Mouse (Mus musculus): Measurements from ENCODE around the gene Ndufs2. TPM values are rescaled to one million over a fixed set of nuclear protein-coding genes. Genes with fewer than 3 reads are reported as not detected.

Gene Ndufs2
- total and polyA plus RNA-seq, 2 experiments, result 174 to 272 TPM

- Histone ChIP-seq H3K27ac (replicated peaks; ENCODE audit: insufficient read depth, low read depth, low read length) (no peak overlapping the region), H3K36me3 (ENCODE audit: control insufficient read depth, insufficient read depth, low read length) (peaks cover 22% of the 10 kb centered on the region; the same call in 1 of the 2 replicates), H3K79me2 (ENCODE audit: control insufficient read depth, insufficient read depth, low read length) (no peaks in the 10 kb centered on the region; the same call in 1 of the 2 replicates), H3K27me3 (ENCODE audit: control insufficient read depth, insufficient read depth, low read length) (no peaks in the 10 kb centered on the region), H3K4me3 (ENCODE audit: insufficient read depth, low read depth, low read length) (no peak overlapping the region), H3K4me1 (ENCODE audit: control insufficient read depth, insufficient read depth, low read length) (peaks cover 5% of the 10 kb centered on the region; the same call in 1 of the 2 replicates), H3K9ac (ENCODE audit: low read depth, low read length) (no peak overlapping the region)
- no peak for DNase-seq (ENCODE audit: extremely low read depth, low read depth, low spot score)
- 92% methylated on average over 14 of the region's 14 CpGs for WGBS
- TF ChIP-seq POLR2A (IDR thresholded peaks at IDR 0.05; ENCODE audit: extremely low read depth, insufficient read depth, low read length) (no peak), CTCF (IDR thresholded peaks at IDR 0.05; ENCODE audit: low read depth, low read length) (no peak)
These were observed 25.0 kb upstream of the Ndufs2 start for GRCm38 (mm10) chr1:171276110-171276748.

GRCm38 (mm10) chr1:171275144-171275734 lies 24.1 kb upstream of the Ndufs2 start:
- no peak overlapping the region for H3K27ac ChIP-seq (replicated peaks; ENCODE audit: insufficient read depth, low read depth, low read length)
- no peaks in the 10 kb centered on the region; the same call in 1 of the 2 replicates for H3K79me2 ChIP-seq (ENCODE audit: control insufficient read depth, insufficient read depth, low read length)
- TF ChIP-seq POLR2A (IDR thresholded peaks at IDR 0.05; ENCODE audit: extremely low read depth, insufficient read depth, low read length), result no peak
- no peak for TF ChIP-seq CTCF (IDR thresholded peaks at IDR 0.05; ENCODE audit: low read depth, low read length)
- no peaks in the 10 kb centered on the region for H3K27me3 ChIP-seq (ENCODE audit: control insufficient read depth, insufficient read depth, low read length)
- peaks cover 6% of the 10 kb centered on the region; the same call in 1 of the 2 replicates for H3K4me1 ChIP-seq (ENCODE audit: control insufficient read depth, insufficient read depth, low read length)
- no peak for DNase-seq (ENCODE audit: extremely low read depth, low read depth, low spot score)
- no peak overlapping the region for H3K4me3 ChIP-seq (ENCODE audit: insufficient read depth, low read depth, low read length)
- no peak overlapping the region for H3K9ac ChIP-seq (ENCODE audit: low read depth, low read length)
- 79% methylated on average over 11 of the region's 11 CpGs for WGBS
- H3K36me3 ChIP-seq (ENCODE audit: control insufficient read depth, insufficient read depth, low read length), result peaks cover 22% of the 10 kb centered on the region; the same call in 1 of the 2 replicates

DNA sequence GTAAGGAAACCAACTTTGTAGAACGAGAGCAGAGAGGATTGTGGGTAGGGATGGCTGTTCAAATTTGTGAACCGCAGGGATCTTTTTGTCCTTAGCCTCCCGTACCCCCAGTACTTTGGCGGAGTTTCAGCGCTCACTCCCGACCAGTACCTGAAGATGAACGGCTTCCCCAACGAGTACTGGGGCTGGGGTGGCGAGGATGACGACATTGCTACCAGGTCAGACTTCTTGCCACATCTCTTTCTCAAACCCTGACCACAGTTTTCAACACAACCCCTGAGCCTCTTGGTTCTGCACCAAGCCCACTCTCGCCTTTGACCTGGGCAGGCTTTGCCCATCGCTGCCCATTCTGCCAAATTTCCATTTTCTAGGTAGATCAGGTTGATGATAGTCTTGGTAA lies 23.0 kb upstream of the Ndufs2 start:
- WGBS, result 92% methylated on average over 12 of the region's 12 CpGs
- TF ChIP-seq POLR2A (IDR thresholded peaks at IDR 0.05; ENCODE audit: extremely low read depth, insufficient read depth, low read length), result no peak
- H3K9ac ChIP-seq (ENCODE audit: low read depth, low read length), result no peak overlapping the region
- H3K36me3 ChIP-seq (ENCODE audit: control insufficient read depth, insufficient read depth, low read length), result peaks cover 22% of the 10 kb centered on the region; the same call in 1 of the 2 replicates
- H3K27ac ChIP-seq (replicated peaks; ENCODE audit: insufficient read depth, low read depth, low read length), result no peak overlapping the region
- no peak overlapping the region for H3K4me3 ChIP-seq (ENCODE audit: insufficient read depth, low read depth, low read length)
- H3K79me2 ChIP-seq (ENCODE audit: control insufficient read depth, insufficient read depth, low read length), result no peaks in the 10 kb centered on the region
- peaks cover 5% of the 10 kb centered on the region; the same call in 1 of the 2 replicates for H3K4me1 ChIP-seq (ENCODE audit: control insufficient read depth, insufficient read depth, low read length)
- no peak for DNase-seq (ENCODE audit: extremely low read depth, low read depth, low spot score)
- H3K27me3 ChIP-seq (ENCODE audit: control insufficient read depth, insufficient read depth, low read length), result no peaks in the 10 kb centered on the region

GRCm38 (mm10) chr1:171272086-171272485 lies 20.9 kb upstream of the Ndufs2 start:
- H3K9ac ChIP-seq (ENCODE audit: low read depth, low read length), result no peak overlapping the region

GRCm38 (mm10) chr1:171271622-171272021 lies 20.4 kb upstream of the Ndufs2 start:
- no peaks in the 10 kb centered on the region for H3K79me2 ChIP-seq (ENCODE audit: control insufficient read depth, insufficient read depth, low read length)
- H3K9ac ChIP-seq (ENCODE audit: low read depth, low read length), result no peak overlapping the region
- 76% methylated on average over 10 of the region's 10 CpGs for WGBS
- H3K4me1 ChIP-seq (ENCODE audit: control insufficient read depth, insufficient read depth, low read length), result peaks cover 5% of the 10 kb centered on the region; the same call in 1 of the 2 replicates
- DNase-seq (ENCODE audit: extremely low read depth, low read depth, low spot score), result no peak
- no peak for TF ChIP-seq POLR2A (IDR thresholded peaks at IDR 0.05; ENCODE audit: extremely low read depth, insufficient read depth, low read length)
- no peak for TF ChIP-seq CTCF (IDR thresholded peaks at IDR 0.05; ENCODE audit: low read depth, low read length)
- H3K36me3 ChIP-seq (ENCODE audit: control insufficient read depth, insufficient read depth, low read length), result peaks cover 16% of the 10 kb centered on the region; the same call in 1 of the 2 replicates
- H3K27me3 ChIP-seq (ENCODE audit: control insufficient read depth, insufficient read depth, low read length), result no peaks in the 10 kb centered on the region
- no peak overlapping the region for H3K27ac ChIP-seq (replicated peaks; ENCODE audit: insufficient read depth, low read depth, low read length)
- no peak overlapping the region for H3K4me3 ChIP-seq (ENCODE audit: insufficient read depth, low read depth, low read length)

More at GRCm38 (mm10) chr1:171272086-171272485, 20.9 kb upstream of the Ndufs2 start:
- Histone ChIP-seq H3K27me3 (ENCODE audit: control insufficient read depth, insufficient read depth, low read length) (no peaks in the 10 kb centered on the region), H3K36me3 (ENCODE audit: control insufficient read depth, insufficient read depth, low read length) (peaks cover 17% of the 10 kb centered on the region; the same call in 1 of the 2 replicates), H3K4me3 (ENCODE audit: insufficient read depth, low read depth, low read length) (no peak overlapping the region), H3K79me2 (ENCODE audit: control insufficient read depth, insufficient read depth, low read length) (no peaks in the 10 kb centered on the region), H3K27ac (replicated peaks; ENCODE audit: insufficient read depth, low read depth, low read length) (no peak overlapping the region), H3K4me1 (ENCODE audit: control insufficient read depth, insufficient read depth, low read length) (peaks cover 5% of the 10 kb centered on the region; the same call in 1 of the 2 replicates)
- TF ChIP-seq POLR2A (IDR thresholded peaks at IDR 0.05; ENCODE audit: extremely low read depth, insufficient read depth, low read length) (no peak), CTCF (IDR thresholded peaks at IDR 0.05; ENCODE audit: low read depth, low read length) (no peak)
- WGBS, result 90% methylated on average over 3 of the region's 3 CpGs
- no peak for DNase-seq (ENCODE audit: extremely low read depth, low read depth, low spot score)

Measured in liver, adult 2 months (tissue).